Mouse (Mus musculus) embryonic facial prominence, embryonic 11.5 days (tissue): ENCODE measurements around the gene 2900026A02Rik. TPM values are rescaled to one million over a fixed set of nuclear protein-coding genes. Genes with fewer than 3 reads are reported as not detected.

Experiments
- ATAC-seq: fragments of 200-750 bp; cut with Nextera tagmentation; replicated peaks from 2 replicates; pipeline ENCODE4 v1.8.0; 2017; ENCODE audit warnings: low read depth; ENCODE audit not compliant: insufficient number of reproducible peaks, low FRiP score, low TSS enrichment
- DNase-seq: peaks from one replicate; pipeline ENCODE4 v3.0.0-alpha.2; 2015; ENCODE audit warnings: low spot score
- H3K27ac ChIP-seq: fragments of 300-500 bp; sonication (generic); replicated peaks from 2 replicates; pipeline ENCODE4 v1.5.1; 2014; ENCODE audit warnings: mild to moderate bottlenecking, low read depth, low read length, control low read depth
- H3K27me3 ChIP-seq: fragments of 300-500 bp; sonication (generic); 2 replicates; pipeline ENCODE4 v1.6.1; 2014; ENCODE audit warnings: mild to moderate bottlenecking, low read length, moderate library complexity, mixed read lengths; ENCODE audit not compliant: control insufficient read depth, insufficient read depth
- H3K36me3 ChIP-seq: fragments of 300-500 bp; sonication (generic); replicated peaks from 2 replicates; pipeline ENCODE4 v1.6.1; 2014; ENCODE audit warnings: low read depth, mild to moderate bottlenecking, low read length, moderate library complexity, mixed read lengths; ENCODE audit not compliant: control insufficient read depth, insufficient read depth
- H3K4me1 ChIP-seq: fragments of 300-500 bp; sonication (generic); 2 replicates; pipeline ENCODE4 v1.6.1; 2014; ENCODE audit warnings: low read length, mixed read lengths; ENCODE audit not compliant: control insufficient read depth, insufficient read depth
- H3K4me2 ChIP-seq: fragments of 300-500 bp; sonication (generic); 2 replicates; pipeline ENCODE4 v1.6.1; 2014; ENCODE audit warnings: low read depth, mild to moderate bottlenecking, control low read depth, low read length, moderate library complexity
- H3K4me3 ChIP-seq: fragments of 300-500 bp; sonication (generic); 2 replicates; pipeline ENCODE4 v1.5.1; 2014; ENCODE audit warnings: low read depth, low read length, control low read depth
- H3K9ac ChIP-seq: fragments of 300-500 bp; sonication (generic); replicated peaks from 2 replicates; pipeline ENCODE4 v1.6.1; 2014; ENCODE audit warnings: mild to moderate bottlenecking, control low read depth, low read length
- H3K9me3 ChIP-seq: fragments of 300-500 bp; sonication (generic); replicated peaks from 2 replicates; pipeline ENCODE4 v1.6.1; 2016; ENCODE audit warnings: mild to moderate bottlenecking, low read length, inconsistent platforms, mixed read lengths; ENCODE audit not compliant: control insufficient read depth
- WGBS: fragments of 180-500 bp; shearing (Covaris S2); extraction: QIAGEN DNeasy Blood & Tissue Kit; methylation state at CpG from one replicate; pipeline ENCODE4 v1.1.7; 2014; 5-methylcytosine and 5-hydroxymethylcytosine counted together
- polyA plus RNA-seq: library from polyadenylated mRNA; unstranded; fragments of >200 nt; fragmentation: Nextera tagmentation; extraction: Ambion mirVana; gene quantifications from 2 replicates; pipeline ENCODE4 v1.2.1, GENCODE M21; 2014

Gene 2900026A02Rik
- polyA plus RNA-seq, 1 experiment from 2014 or later = 1.4 TPM

DNA sequence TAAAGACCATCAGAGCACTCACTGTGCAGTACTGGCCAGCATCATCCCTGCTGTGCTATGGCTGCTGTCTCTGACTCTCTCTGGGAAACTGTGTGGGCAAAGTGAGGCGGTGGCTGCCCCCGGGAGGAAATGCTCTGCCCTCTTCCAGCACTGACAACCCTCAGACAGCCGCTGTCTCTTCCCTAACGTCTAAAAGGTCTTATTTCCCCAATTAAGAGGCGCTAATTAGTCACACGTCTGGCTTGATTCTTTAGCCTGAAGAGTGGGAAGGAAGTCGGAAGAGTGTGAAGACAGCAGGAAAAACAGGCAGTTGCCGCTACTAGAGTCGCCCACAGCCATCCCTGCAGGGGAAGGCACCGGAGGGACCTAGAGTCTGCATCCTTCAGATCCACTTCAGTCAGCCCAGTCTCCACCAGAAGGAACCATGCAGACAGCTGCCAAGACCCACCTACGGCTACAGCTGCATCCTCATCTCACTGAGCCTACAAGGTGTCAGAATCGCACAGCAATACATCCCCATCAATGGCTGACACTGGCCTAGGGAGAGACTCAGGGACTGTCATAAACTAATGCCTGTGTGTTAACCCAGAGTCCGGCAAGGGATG is 101.1 kb downstream of the 2900026A02Rik start:
- no peak overlapping the region for H3K4me2 ChIP-seq
- H3K4me1 ChIP-seq = no peaks in the 10 kb centered on the region; the same call in 1 of the 2 replicates
- DNase-seq = no peak
- H3K4me3 ChIP-seq = no peak overlapping the region
- WGBS = 28% methylated on average over 13 of the region's 13 CpGs
- no peak overlapping the region for H3K9ac ChIP-seq
- no peak overlapping the region for H3K27ac ChIP-seq
- no peaks in the 10 kb centered on the region for H3K27me3 ChIP-seq
- no peak for ATAC-seq
- H3K36me3 ChIP-seq = no peaks in the 10 kb centered on the region
- H3K9me3 ChIP-seq = no peaks in the 10 kb centered on the region

DNA sequence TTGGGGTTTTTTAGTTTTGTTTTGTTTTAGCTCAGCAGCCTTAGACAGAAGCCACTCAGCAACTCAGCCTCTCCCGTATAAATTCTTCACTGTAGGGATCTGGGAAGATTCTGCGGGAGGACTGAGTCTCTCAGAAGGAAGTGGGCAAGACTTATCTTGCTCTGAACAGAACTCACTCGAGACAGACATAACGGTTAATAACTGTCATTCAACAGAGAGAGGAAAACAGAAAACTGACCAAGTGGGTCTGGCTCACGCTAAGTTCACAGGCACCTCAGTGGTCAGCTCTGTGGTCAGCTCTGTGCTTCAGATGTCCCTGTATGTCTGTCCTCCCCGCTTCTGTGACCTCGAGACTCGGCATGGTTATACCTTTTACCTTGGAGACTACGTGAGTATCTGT is 101.7 kb downstream of the 2900026A02Rik start:
- Histone ChIP-seq H3K9ac (no peak overlapping the region), H3K4me1 (no peaks in the 10 kb centered on the region; the same call in none of the 2 replicates), H3K4me2 (no peak overlapping the region), H3K4me3 (no peak overlapping the region), H3K27me3 (no peaks in the 10 kb centered on the region), H3K36me3 (no peaks in the 10 kb centered on the region), H3K9me3 (no peaks in the 10 kb centered on the region), H3K27ac (no peak overlapping the region)
- DNase-seq = no peak
- WGBS = 74% methylated on average over 9 of the region's 9 CpGs
- no peak for ATAC-seq

DNA sequence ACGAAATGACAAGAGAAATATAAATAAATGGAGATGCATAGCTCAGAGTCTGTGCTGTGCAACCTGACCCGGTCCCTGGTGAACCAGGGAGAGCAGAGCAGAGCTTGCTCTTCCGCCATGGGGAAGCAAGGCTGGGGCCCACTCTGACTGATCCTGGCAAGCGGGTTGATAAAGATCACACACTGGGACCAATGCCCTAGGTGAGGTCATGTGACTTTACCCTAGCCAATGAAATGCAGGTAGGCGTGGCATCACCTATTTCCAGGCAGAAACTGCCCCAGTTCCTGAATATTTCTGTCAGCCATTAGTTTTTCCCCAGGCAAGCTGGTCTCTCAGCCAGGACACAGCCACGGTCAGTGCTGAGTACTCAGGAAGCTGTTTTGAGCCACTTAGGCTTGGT is 102.3 kb downstream of the 2900026A02Rik start:
- H3K4me1 ChIP-seq = no peaks in the 10 kb centered on the region; the same call in none of the 2 replicates
- H3K9ac ChIP-seq = no peak overlapping the region
- no peak overlapping the region for H3K4me3 ChIP-seq
- WGBS = 32% methylated on average over 6 of the region's 6 CpGs
- no peaks in the 10 kb centered on the region for H3K36me3 ChIP-seq
- no peak overlapping the region for H3K4me2 ChIP-seq
- H3K9me3 ChIP-seq = no peaks in the 10 kb centered on the region
- DNase-seq (peak; percentile 52), ATAC-seq (no peak; the same call in 1 of the 2 replicates)
- no peaks in the 10 kb centered on the region for H3K27me3 ChIP-seq
- no peak overlapping the region for H3K27ac ChIP-seq

DNA sequence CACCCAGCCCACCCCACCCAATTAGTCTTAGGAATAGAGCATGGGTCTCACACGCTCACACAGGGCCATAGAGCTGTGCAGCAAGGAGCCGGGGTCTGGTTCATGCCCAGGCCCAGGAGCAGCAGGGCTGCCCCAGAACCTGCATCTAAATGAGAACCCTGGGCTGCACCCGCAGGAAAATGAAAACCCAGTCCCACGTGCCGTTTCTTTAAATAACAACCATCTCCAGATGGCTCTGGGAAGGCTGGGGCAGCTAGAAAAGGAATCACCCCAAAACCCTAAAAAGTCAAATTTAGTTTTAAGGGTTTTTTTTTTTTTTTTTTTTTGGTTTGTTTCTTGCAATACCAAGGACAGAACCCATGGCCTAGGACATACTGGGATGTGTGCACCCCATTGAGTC is 103.7 kb downstream of the 2900026A02Rik start:
- H3K36me3 ChIP-seq = no peaks in the 10 kb centered on the region
- H3K4me3 ChIP-seq = no peak overlapping the region
- 82% methylated on average over 5 of the region's 5 CpGs for WGBS
- no peak overlapping the region for H3K4me2 ChIP-seq
- no peak overlapping the region for H3K27ac ChIP-seq
- no peaks in the 10 kb centered on the region for H3K27me3 ChIP-seq
- H3K9me3 ChIP-seq = no peaks in the 10 kb centered on the region
- no peak overlapping the region for H3K9ac ChIP-seq
- DNase-seq = no peak
- no peaks in the 10 kb centered on the region; the same call in none of the 2 replicates for H3K4me1 ChIP-seq
- no peak for ATAC-seq

DNA sequence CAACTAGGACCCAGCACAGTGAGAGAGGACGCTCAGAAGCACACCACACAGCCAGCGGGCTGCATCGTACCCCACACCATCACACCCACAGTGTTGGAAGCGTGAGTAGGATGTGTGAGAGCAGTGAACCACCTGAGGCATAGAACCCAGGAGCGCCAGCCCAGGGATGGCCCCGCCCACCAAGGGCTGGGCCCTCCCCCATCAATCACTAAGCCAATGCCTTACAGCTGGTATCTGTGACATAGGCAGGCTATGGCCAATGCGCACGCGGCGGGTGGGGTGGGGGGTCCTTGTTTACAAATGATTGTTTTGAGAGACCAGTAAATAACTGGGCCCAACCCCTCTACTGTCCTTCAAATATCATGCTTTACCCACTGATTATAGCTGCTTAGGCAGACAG is 105.1 kb downstream of the 2900026A02Rik start:
- Histone ChIP-seq H3K9ac (no peak overlapping the region), H3K4me3 (no peak overlapping the region), H3K36me3 (no peaks in the 10 kb centered on the region), H3K4me2 (no peak overlapping the region), H3K27ac (no peak overlapping the region), H3K4me1 (no peaks in the 10 kb centered on the region; the same call in none of the 2 replicates), H3K27me3 (no peaks in the 10 kb centered on the region), H3K9me3 (no peaks in the 10 kb centered on the region)
- DNase-seq (no peak), ATAC-seq (no peak)
- 68% methylated on average over 10 of the region's 10 CpGs for WGBS

DNA sequence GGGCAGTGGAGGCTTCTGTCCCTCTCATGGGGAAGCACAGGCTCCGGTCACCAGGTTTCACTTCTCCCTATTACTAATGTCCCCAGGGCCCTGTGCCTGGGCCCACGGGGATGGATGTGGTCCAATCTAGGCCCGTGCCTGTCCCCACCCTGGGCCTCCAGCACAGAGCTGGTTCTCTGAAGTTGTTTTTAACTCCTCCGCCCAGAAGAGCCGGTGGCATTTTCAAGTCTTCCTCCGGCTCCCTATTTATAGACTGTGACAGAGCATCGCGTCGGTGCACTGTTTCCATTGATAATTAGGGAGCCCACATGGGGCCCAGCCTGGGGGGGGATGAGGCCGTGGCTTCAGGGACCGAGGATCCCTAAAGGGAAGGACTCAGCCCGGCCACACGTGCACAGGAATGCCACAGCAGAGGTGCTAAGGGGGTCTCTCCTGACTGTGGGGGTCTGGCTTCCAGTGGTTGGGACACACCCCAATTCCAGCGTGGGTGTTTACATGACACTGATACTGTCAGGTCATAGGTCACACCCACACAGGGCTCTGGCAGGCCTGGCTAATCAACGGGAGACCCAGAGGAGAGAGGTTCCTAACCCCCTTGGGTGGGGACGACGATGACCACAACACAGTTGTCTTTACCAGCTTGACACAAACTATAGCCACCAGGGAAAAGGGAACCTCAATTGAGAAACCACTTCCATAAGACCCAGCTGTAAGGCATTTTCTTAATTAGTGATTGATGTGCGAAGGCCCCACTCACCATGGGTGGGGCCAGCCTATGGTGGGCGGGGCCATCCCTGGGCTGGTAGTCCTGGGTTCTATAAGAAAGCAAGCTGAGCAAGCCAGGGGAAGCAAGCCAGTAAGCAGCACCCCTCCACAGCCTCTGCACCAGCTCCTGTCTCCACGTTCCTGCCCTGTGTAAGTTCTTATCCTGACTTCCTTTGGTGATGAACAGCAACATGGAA is 106.5 kb downstream of the 2900026A02Rik start:
- H3K9ac ChIP-seq = no peak overlapping the region; the same call in 1 of the 2 replicates
- no peaks in the 10 kb centered on the region for H3K27me3 ChIP-seq
- 43% methylated on average over 20 of the region's 20 CpGs for WGBS
- H3K9me3 ChIP-seq = no peaks in the 10 kb centered on the region
- DNase-seq (no peak), ATAC-seq (no peak)
- 0 out of 2 replicates have a peak overlapping the region, but pooled peaks have one; percentile 35 for H3K27ac ChIP-seq
- H3K4me1 ChIP-seq = no peaks in the 10 kb centered on the region; the same call in 1 of the 2 replicates
- no peak overlapping the region for H3K4me3 ChIP-seq
- no peak overlapping the region for H3K4me2 ChIP-seq
- no peaks in the 10 kb centered on the region for H3K36me3 ChIP-seq

DNA sequence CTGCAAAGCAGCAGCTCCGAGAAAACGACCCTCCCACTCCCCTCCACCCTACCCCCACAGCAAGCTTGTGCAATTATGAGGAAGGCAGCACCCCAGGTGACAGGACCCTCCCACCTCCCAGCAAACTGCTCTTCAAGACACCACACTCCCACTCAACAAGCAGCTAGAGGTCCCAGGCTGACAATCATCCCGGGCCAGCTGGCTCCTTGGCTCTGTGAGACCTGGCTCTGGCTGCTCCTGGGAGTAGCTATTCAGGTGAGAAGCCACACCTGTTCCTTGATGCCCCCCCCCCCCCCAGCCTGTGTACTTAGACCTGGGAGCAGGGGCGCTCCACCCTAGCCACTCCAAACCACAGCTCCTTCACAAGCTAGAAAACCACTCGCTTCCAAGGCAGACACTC is 107.9 kb downstream of the 2900026A02Rik start:
- DNase-seq (no peak), ATAC-seq (no peak)
- Histone ChIP-seq H3K27ac (no peak overlapping the region), H3K4me3 (no peak overlapping the region), H3K27me3 (no peaks in the 10 kb centered on the region), H3K36me3 (no peaks in the 10 kb centered on the region), H3K9ac (no peak overlapping the region), H3K4me1 (no peaks in the 10 kb centered on the region; the same call in 1 of the 2 replicates), H3K4me2 (no peak overlapping the region), H3K9me3 (no peaks in the 10 kb centered on the region)
- 46% methylated on average over 5 of the region's 5 CpGs for WGBS

DNA sequence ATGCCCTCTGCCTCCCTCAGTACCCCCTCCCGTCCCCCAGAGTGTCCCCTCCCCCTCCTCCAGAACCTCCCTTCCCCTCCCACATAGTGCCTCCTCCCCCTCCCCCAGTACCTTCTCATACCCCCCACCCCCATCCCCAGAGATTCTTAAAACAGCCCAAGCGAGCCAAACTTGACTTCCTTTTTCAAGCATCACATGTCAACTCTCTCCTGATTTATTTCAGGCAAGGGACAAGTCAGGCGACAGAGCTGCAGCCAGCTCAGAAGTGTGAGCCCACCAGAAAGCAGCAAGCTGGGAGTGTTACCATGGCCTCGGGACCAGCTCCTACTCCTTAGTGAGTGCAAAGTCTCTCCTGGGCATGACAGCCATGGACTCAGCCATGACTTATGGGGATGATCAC is 109.7 kb downstream of the 2900026A02Rik start:
- Histone ChIP-seq H3K36me3 (no peaks in the 10 kb centered on the region), H3K27ac (no peak overlapping the region), H3K9ac (no peak overlapping the region), H3K4me2 (no peak overlapping the region), H3K4me1 (no peaks in the 10 kb centered on the region; the same call in 1 of the 2 replicates), H3K27me3 (no peaks in the 10 kb centered on the region), H3K4me3 (no peak overlapping the region), H3K9me3 (no peaks in the 10 kb centered on the region)
- no peak for ATAC-seq
- WGBS = 21% methylated on average over 4 of the region's 4 CpGs
- no peak for DNase-seq
